Mouse (Mus musculus) cerebellum, postnatal 10 days (tissue): ENCODE measurements at regions not wholly inside any gene's neighbourhood (a gene's known extent, or its start where the extent isn't known, plus 50 kb on each side); places are given as distances from the start of the nearest gene placed in this dataset.

Source experiments
- DNase-seq, 2 experiments: peaks; one replicate each; pipeline ENCODE4 v3.0.0; 2021; ENCODE audit warnings: mixed read lengths in 2 of 2

- no peak for DNase-seq
Observed at GRCm38 (mm10) chr8:7732726-7733125, 928.3 kb downstream of the Efnb2 start.

- no peak for DNase-seq
Observed at GRCm38 (mm10) chr8:7721880-7722279, 939.2 kb downstream of the Efnb2 start.

GRCm38 (mm10) chr8:7718898-7719696 is 941.9 kb downstream of the Efnb2 start:
- peak; percentile 52 to 53 for DNase-seq

- no peak for DNase-seq
Observed at GRCm38 (mm10) chr8:7710764-7711163, 950.3 kb downstream of the Efnb2 start.

GRCm38 (mm10) chr8:7709406-7709805 is 951.6 kb downstream of the Efnb2 start:
- no peak for DNase-seq

- peak; percentile 31 to 36 for DNase-seq
Observed at GRCm38 (mm10) chr8:7691355-7691996, 969.6 kb downstream of the Efnb2 start.

GRCm38 (mm10) chr8:7653804-7654203 is 1007.2 kb downstream of the Efnb2 start:
- DNase-seq: no peak
